Mouse (Mus musculus): ENCODE measurements around the gene Anks1b.

DNA sequence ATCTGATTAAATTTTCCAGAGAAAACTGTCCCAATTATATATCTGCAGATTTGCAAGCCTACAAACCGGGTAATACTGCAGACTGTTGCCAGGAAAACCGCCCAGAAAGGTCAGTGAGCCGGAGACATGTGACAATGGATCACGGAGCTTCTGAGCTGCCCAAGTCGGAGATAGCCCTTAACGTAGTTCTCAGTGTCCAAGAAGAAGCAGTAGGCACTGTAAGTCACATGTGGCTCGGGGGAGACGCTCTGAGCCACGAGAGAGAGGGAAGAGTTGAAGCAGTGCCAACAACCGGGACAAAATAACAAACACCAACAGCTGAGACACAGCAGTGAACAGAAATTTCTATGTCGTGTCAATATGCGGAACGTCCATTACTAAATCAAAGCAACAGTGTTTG is 1128.1 kb downstream of the Anks1b start:
- no peak for TF ChIP-seq CTCF (conservative IDR thresholded peaks at IDR 0.05; ENCODE audit: insufficient read depth, insufficient read length, low read depth, low read length)
- no peak for TF ChIP-seq POLR2A (IDR thresholded peaks at IDR 0.05; ENCODE audit: low read depth, low read length)

Data from kidney, adult 2 months (tissue).